Mouse (Mus musculus): Measurements from ENCODE around the gene Tulp2.

- TF ChIP-seq MAX (IDR thresholded peaks at IDR 0.05; ENCODE audit: low read length): no peak
- TF ChIP-seq ETS1 (IDR thresholded peaks at IDR 0.05; ENCODE audit: low read depth, low read length): no peak
- no peak for TF ChIP-seq RCOR1 (IDR thresholded peaks at IDR 0.05; ENCODE audit: low read depth, low read length)
- no peak for TF ChIP-seq CTCF (IDR thresholded peaks at IDR 0.05 in 2 of 3, conservative IDR thresholded peaks at IDR 0.05 in 1 of 3; ENCODE audit: control insufficient read depth in 1 of 3, insufficient read depth in 1 of 3, low read depth in 2 of 3, low read length in 3 of 3, poor library complexity in 1 of 3, severe bottlenecking in 1 of 3)
- TF ChIP-seq GATA1 (IDR thresholded peaks at IDR 0.05; ENCODE audit: low read depth, low read length): no peak
- TF ChIP-seq POLR2A (IDR thresholded peaks at IDR 0.05; ENCODE audit: control insufficient read depth in 1 of 2, insufficient read depth in 1 of 2, low read depth in 1 of 2, low read length in 2 of 2, poor library complexity in 1 of 2): no peak
- no peak for TF ChIP-seq MXI1 (IDR thresholded peaks at IDR 0.05; ENCODE audit: low read depth, low read length)
- TF ChIP-seq ZC3H11A (IDR thresholded peaks at IDR 0.05; ENCODE audit: low read depth, low read length): no peak
- no peak for TF ChIP-seq KAT2A (conservative IDR thresholded peaks at IDR 0.05; ENCODE audit: low read depth, low read length)
- no peak for TF ChIP-seq SMC3 (IDR thresholded peaks at IDR 0.05; ENCODE audit: low read depth, low read length)
- no peak for TF ChIP-seq MAZ (IDR thresholded peaks at IDR 0.05; ENCODE audit: low read depth, low read length)
These were observed 49.0 kb downstream of the Tulp2 start for GRCm38 (mm10) chr7:45530643-45531042.

All from MEL (cell line).